8 mouse cellular contexts compared by ENCODE assay signal in the genomic region with DNA sequence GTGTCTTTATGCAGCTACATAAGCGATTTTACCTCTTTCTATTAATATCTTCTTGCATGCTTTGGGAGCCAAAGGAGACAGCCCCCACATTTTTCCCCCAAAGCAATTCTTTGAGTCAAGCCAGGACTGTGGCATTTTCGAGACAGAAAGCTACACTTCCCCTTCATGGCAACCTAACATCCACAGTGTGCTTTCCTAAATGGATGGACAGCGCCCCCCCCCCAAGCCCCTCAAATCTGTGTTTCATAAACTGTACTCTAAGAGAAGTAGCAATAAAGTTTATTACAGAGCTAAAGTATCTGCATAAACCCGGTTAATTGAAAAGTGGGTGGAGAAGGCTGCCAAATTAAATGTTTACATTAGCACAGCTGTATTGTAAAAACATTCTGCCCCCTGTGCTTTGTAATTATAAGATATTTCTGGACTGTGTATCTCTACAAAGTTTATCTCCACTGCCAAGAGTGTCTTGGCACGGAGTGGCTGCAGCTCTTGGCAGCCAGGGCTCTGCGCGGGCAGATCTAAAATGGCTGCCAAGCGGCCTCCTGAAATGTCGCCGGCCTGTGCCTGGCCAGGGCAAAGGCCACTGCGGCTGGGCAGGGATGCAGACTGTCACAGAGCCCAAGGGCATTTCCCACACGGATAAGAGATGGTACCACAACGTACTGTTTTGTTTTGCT.
DNase-seq lines count a peak whose midpoint lies in the region; ATAC-seq and TF ChIP-seq lines count a peak whose summit lies in the region.

No protein-coding gene starts in this region.

- TF ChIP-seq CTCF in gastrocnemius, adult 2 months (IDR thresholded peaks at IDR 0.05): no peak

- intact Hi-C loops in gastrocnemius, adult 2 months (cut with DNase I): loop anchor here (5.0 kb wide), 1 partner anchor 98 kb away; no protein-coding TSS in a partner anchor
- intact Hi-C loops in left cerebral cortex, postnatal 36 days (cut with DNase I): no loop called here

- no peaks in the 10 kb centered on the region for H3K9me3 ChIP-seq in intestine, embryonic 14.5 days (ENCODE audit: control insufficient read depth, low read length)

- H3K36me3 ChIP-seq in intestine, embryonic 14.5 days (ENCODE audit: control insufficient read depth, insufficient read depth, low read length): no peaks in the 10 kb centered on the region

- WGBS in intestine, embryonic 14.5 days: 50% methylated on average over 13 of the region's 13 CpGs

- H3K27me3 ChIP-seq in intestine, embryonic 14.5 days (replicated peaks; ENCODE audit: control insufficient read depth, insufficient read depth, low read length): no peaks in the 10 kb centered on the region

- no peak overlapping the region for H3K9ac ChIP-seq in intestine, embryonic 14.5 days (ENCODE audit: low read length)

- H3K4me1 ChIP-seq in brown adipose tissue, adult 24 weeks (ENCODE audit: control insufficient read depth, insufficient read depth, insufficient read length, low read length): peaks cover 47% of the 10 kb centered on the region
- H3K4me1 ChIP-seq in intestine, embryonic 14.5 days (replicated peaks; ENCODE audit: control insufficient read depth, insufficient read depth, low read length): peaks cover 47% of the 10 kb centered on the region

- H3K4me3 ChIP-seq in brown adipose tissue, adult 24 weeks (ENCODE audit: insufficient read depth, low read depth, low read length): no peak overlapping the region
- H3K4me3 ChIP-seq in gastrocnemius, adult 2 months: peak overlapping the region; percentile 55
- no peak overlapping the region for H3K4me3 ChIP-seq in intestine, embryonic 14.5 days (ENCODE audit: low read depth, low read length)

- ATAC-seq in frontal cortex, adult (ENCODE audit: low TSS enrichment): peak; percentile 45; the same call in 1 of the 2 replicates
- no peak for ATAC-seq in intestine, embryonic 14.5 days (replicated peaks; ENCODE audit: low FRiP score, low TSS enrichment, low read depth)
- no peak for ATAC-seq in megakaryocyte, adult 5-6 weeks (ENCODE audit: poor library complexity, severe bottlenecking)

- DNase-seq in frontal cortex, postnatal 25 days (ENCODE audit: low spot score in 2 of 2): no peak
- DNase-seq in gastrocnemius, adult 2 months: peak; percentile 89
- peak; percentile 51 for DNase-seq in intestine, embryonic 14.5 days (ENCODE audit: low spot score)
- DNase-seq in left cerebral cortex, postnatal 36 days (ENCODE audit: low spot score in 2 of 2): peak; percentile 38 to 53
- peak; percentile 31 to 53 for DNase-seq in right cerebral cortex, adult 2 months (ENCODE audit: low spot score in 2 of 2)

- peak overlapping the region; percentile 40 for H3K27ac ChIP-seq in brown adipose tissue, adult 24 weeks (replicated peaks; ENCODE audit: low read depth, low read length)
- peak overlapping the region; percentile 86 for H3K27ac ChIP-seq in gastrocnemius, adult 2 months
- H3K27ac ChIP-seq in intestine, embryonic 14.5 days (ENCODE audit: low read depth): peak overlapping the region; percentile 60; the same call in 1 of the 2 replicates

- peak overlapping the region; percentile 22 for H3K4me2 ChIP-seq in intestine, embryonic 14.5 days (ENCODE audit: low read length)

Comparison
In these comparisons a context has a peak if more than half of its experiments do, and no peak if none do; other contexts are left out.
1. DNase-seq: peak in gastrocnemius, adult 2 months (single experiment), intestine, embryonic 14.5 days (single experiment), left cerebral cortex, postnatal 36 days (2 of 2) and right cerebral cortex, adult 2 months (2 of 2); none in frontal cortex, postnatal 25 days (0 of 2).
2. Peak in every context shown above with its lines, with median percentiles within 50 percentile points of each other: H3K27ac ChIP-seq.